Mouse (Mus musculus) bone marrow, adult 2 months (tissue): Measurements from ENCODE around the gene Wdr83. TPM values are rescaled to one million over a fixed set of nuclear protein-coding genes. Genes with fewer than 3 reads are reported as not detected.

Experiments
- H3K27ac ChIP-seq: fragments of 200-500 bp; 2 replicates; pipeline ENCODE4 v1.5.1; 2012; ENCODE audit warnings: low read depth, mild to moderate bottlenecking, control low read depth, inconsistent platforms, low read length; ENCODE audit not compliant: control insufficient read depth, poor library complexity, insufficient read depth
- H3K4me1 ChIP-seq: fragments of 200-500 bp; 2 replicates; pipeline ENCODE4 v1.6.1; 2011; ENCODE audit warnings: low read length; ENCODE audit not compliant: control insufficient read depth, insufficient read depth
- H3K4me3 ChIP-seq: fragments of 200-500 bp; replicated peaks from 2 replicates; pipeline ENCODE3; 2011; ENCODE audit warnings: mild to moderate bottlenecking, low read depth, low read length, control low read depth; ENCODE audit not compliant: control insufficient read depth
- CTCF ChIP-seq: fragments of 200-500 bp; IDR thresholded peaks from 2 replicates; pipeline ENCODE4 v1.5.1; 2011; ENCODE audit warnings: low read length, control low read depth; ENCODE audit not compliant: control insufficient read depth, insufficient read depth
- POLR2A ChIP-seq: fragments of 200-500 bp; IDR thresholded peaks from 2 replicates; pipeline ENCODE4 v1.6.1; 2011; ENCODE audit warnings: low read depth, mild to moderate bottlenecking, control low read depth, low read length, borderline replicate concordance; ENCODE audit not compliant: control insufficient read depth
- WGBS: fragments of 180-500 bp; shearing (Covaris S2); methylation state at CpG from one replicate; pipeline ENCODE4 v1.1.7; 2018; 5-methylcytosine and 5-hydroxymethylcytosine counted together
- polyA plus RNA-seq: library from polyadenylated mRNA; stranded (reverse); fragments of >200 nt; gene quantifications from 2 replicates; pipeline ENCODE4 v1.2.4, GENCODE M21; 2011; ENCODE audit warnings: low replicate concordance; ENCODE audit not compliant: missing spikeins, insufficient read depth, insufficient read length

Gene Wdr83
- polyA plus RNA-seq, 1 experiment, result 100 TPM

DNA sequence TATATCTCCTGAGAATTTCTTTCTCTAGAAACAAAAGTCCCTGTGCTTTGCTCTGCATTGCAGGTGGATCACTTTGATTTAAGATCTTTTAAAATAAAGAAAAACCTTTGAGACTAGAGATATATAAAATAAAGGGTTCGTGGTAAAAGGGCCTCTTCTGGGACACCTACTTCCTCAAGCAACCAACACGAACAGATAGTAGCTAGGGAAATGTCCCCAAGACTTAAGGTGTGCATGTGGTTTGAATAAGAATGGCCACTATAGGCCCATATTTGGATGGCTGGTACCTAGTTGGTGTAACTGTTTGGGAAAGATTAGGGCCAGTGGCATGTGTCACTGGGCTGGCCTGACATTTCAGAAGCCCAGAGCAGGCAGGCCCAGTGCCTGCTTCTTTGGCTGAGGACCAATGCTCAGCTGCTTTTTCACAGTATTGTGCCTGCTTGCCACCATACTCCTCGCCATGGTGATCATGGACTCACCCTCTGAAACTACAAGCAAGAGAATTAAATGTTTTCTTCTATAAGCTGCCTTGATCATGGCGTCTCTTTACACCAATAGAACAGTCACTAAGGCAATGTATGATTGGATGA, 19.1 kb upstream of the Wdr83 start:
- Histone ChIP-seq H3K4me3 (no peak overlapping the region), H3K27ac (no peak overlapping the region), H3K4me1 (no peaks in the 10 kb centered on the region)
- TF ChIP-seq POLR2A (no peak), CTCF (no peak)
- 64% methylated on average over 4 of the region's 4 CpGs for WGBS

DNA sequence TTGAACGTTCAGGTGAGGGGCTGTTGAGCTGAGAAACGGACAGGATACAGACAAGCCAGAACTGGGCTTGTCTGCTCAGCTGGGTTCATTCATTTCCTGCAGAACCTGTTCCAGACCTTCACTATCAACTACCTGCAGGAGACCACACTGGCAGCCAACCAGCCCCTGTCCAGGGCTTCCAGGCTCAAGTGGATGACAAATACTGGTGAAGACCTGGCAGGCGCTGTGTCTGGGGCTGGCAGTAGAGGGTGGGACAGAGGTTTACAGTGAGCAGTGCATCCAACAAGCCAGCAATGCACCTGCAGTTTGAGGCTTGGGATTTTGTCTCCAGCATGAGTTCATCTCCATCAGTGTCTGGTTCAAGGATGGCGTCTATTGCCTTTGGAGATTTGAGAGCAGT, 15.7 kb upstream of the Wdr83 start:
- Histone ChIP-seq H3K4me3 (no peak overlapping the region), H3K27ac (no peak overlapping the region), H3K4me1 (no peaks in the 10 kb centered on the region)
- TF ChIP-seq POLR2A, result no peak
- WGBS, result 78% methylated on average over 4 of the region's 4 CpGs

- TF ChIP-seq POLR2A (no peak), CTCF (no peak)
- 94% methylated on average over 16 of the region's 16 CpGs for WGBS
- Histone ChIP-seq H3K4me1 (no peaks in the 10 kb centered on the region), H3K27ac (no peak overlapping the region), H3K4me3 (no peak overlapping the region)
These were observed 15.1 kb upstream of the Wdr83 start for GRCm38 (mm10) chr8:85096196-85096595.

DNA sequence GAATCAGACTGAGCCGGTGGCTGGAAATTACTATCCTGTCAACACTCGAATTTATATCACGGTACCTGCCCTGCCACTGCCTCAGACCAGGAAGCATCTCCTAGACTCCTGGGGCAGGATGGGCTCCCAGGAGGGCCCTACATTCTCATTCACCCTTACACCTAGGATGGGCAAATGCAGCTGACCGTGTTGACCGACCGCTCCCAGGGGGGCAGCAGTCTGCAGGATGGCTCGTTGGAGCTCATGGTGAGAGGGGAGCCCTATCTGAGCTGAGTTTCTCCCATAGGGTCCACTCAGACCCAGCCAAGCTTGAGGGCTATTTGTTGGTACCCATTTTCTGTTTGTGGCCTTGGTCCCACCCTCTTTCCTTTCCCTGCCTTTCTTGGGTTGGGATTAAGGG, 14.5 kb upstream of the Wdr83 start:
- WGBS, result 84% methylated on average over 7 of the region's 7 CpGs
- H3K4me3 ChIP-seq, result no peak overlapping the region
- H3K27ac ChIP-seq, result no peak overlapping the region
- H3K4me1 ChIP-seq, result no peaks in the 10 kb centered on the region
- no peak for TF ChIP-seq CTCF
- no peak for TF ChIP-seq POLR2A

GRCm38 (mm10) chr8:85095051-85095450, 13.9 kb upstream of the Wdr83 start:
- TF ChIP-seq POLR2A, result no peak
- TF ChIP-seq CTCF, result no peak
- whole genome bisulfite sequencing, result 86% methylated on average over 13 of the region's 13 CpGs

GRCm38 (mm10) chr8:85091526-85092090, 10.5 kb upstream of the Wdr83 start:
- TF ChIP-seq POLR2A (no peak), CTCF (no peak)
- WGBS, result 87% methylated on average over 21 of the region's 21 CpGs
- Histone ChIP-seq H3K4me1 (no peaks in the 10 kb centered on the region), H3K27ac (no peak overlapping the region), H3K4me3 (no peak overlapping the region)

More at GRCm38 (mm10) chr8:85095051-85095450, 13.9 kb upstream of the Wdr83 start:
- H3K4me3 ChIP-seq, result no peak overlapping the region
- H3K4me1 ChIP-seq, result no peaks in the 10 kb centered on the region
- H3K27ac ChIP-seq, result no peak overlapping the region

DNA sequence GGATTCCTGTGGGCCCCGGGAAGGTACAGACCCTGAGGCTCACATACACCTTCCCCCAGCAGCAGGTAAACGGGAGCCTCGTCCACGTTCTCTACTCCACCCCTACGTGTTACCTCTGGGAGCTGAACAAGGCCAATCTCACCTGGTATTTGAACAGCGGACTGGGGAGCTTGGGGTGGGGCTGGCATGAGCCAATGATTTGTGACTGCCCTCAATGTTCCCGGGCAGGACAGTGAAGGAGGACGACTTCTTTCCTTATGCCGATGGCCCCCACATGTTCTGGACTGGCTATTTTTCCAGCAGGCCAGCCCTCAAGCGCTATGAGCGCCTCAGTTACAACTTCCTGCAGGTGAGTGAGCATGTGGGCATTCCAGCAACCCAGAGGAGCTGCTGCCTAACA, 9.8 kb upstream of the Wdr83 start:
- TF ChIP-seq CTCF (no peak), POLR2A (no peak)
- WGBS, result 87% methylated on average over 11 of the region's 11 CpGs
- H3K27ac ChIP-seq, result no peak overlapping the region
- H3K4me1 ChIP-seq, result no peaks in the 10 kb centered on the region
- H3K4me3 ChIP-seq, result no peak overlapping the region

DNA sequence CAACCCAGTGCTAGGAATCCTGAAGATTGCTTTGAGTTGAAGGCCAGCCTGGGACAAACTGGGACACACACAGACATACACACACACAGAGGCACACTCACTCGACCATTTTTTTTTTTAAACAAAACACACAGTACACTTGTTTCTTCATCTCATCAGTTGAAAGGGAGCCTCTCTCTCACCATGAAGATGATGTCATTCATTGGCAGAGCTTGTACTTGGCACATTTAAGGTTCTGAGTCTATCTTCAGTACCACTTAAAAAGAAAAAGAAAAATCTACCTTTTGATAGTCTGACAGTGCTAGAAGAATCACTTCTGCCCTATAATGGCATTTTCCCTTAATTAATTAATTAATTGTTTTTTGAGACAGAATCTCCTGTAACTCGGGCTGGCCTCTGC, 7.7 kb upstream of the Wdr83 start:
- Histone ChIP-seq H3K27ac (no peak overlapping the region), H3K4me3 (no peak overlapping the region), H3K4me1 (no peaks in the 10 kb centered on the region; the same call in 1 of the 2 replicates)
- TF ChIP-seq POLR2A, result no peak
- no peak for TF ChIP-seq CTCF
- 69% methylated on average over 2 of the region's 2 CpGs for WGBS

DNA sequence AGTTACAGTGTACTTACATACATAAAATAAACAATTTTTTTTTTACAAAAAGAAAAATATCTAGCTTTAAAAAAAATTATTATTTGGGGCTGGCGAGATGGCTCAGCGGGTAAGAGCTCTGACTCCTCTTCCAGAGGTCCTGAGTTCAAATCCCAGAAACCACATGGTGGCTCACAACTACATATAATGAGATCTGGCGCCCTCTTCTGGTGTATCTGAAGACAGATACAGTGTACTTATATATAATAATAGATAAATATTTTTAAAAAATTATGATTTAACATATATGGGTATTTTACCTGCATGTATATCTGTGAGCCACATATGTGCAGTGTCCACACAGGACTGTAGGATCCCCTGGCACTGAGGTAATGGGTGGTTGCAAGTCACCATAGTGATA, 5.1 kb upstream of the Wdr83 start:
- no peaks in the 10 kb centered on the region; the same call in 1 of the 2 replicates for H3K4me1 ChIP-seq
- H3K27ac ChIP-seq, result no peak overlapping the region
- TF ChIP-seq POLR2A (no peak), CTCF (0 out of 2 replicates have a peak, but pooled peaks have one; percentile 4)
- H3K4me3 ChIP-seq, result no peak overlapping the region
- WGBS, result 71% methylated on average over 3 of the region's 3 CpGs
